Mouse (Mus musculus): ENCODE measurements around the gene Nr2f2.

Gene Nr2f2

DNA sequence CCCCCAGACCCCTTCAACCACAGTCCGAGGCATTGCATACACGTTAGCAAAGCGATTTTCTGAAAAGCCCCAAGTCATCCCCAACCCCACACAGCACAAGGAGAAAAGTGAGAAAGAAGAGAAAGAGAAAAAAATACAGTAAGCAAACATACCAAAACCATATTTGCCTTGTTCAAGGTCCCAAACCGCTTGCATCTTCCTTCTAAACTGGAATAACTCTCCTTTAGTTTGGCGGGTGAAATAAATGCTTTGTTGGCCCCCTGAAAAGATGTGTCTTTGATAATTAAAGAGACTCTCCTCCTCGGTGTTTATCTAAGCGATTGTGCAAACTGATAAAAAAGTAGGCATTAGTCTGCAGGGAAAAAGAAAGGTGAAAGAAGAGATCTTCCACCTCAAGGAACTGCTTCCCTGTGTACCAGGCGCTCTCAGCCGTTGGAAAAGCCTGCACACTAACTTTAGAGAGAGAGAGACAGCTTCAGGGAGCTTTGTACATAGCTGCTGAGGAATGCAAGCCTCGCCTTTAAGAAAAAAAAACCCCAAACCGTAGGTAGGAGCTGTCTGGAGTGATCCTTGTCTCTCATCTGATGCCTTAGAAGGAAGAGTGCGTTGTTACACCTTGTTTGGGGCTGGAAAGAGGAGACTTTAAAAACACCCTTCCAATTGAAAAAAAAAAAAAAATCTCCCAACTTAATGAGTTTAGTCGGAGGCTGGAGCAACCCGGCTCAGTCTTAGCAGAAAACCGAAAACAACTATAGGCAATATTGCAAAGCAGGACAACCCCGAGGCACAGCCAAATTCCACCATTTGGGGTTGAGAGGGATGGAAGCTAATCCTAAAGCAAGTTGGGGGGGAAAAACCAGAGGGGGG, at the start of gene Nr2f2:
Gene Nr2f2, minus strand, starts transcription at position 795 of the 867 bp plus-strand sequence.
- no peak for DNase-seq

DNA sequence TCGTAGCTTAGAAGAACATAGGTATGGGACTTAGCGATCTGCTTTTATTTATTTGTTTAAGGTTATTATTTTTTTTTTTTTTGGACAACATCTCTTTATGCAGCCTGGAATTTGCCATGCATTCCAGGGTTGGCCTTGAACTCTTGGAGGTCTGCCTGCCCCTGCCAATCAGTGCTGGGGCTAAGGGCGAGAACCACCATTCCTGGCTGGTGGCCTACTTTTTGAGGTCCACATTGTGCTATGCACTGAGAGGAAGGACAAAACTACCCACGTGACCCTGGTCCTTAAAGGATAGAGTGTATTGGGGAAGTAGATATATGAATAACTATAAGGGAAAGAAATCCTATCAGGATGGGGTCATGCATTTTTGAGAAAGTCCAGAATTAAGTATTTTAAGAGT, 47.9 kb upstream of the Nr2f2 start:
- DNase-seq: no peak

DNA sequence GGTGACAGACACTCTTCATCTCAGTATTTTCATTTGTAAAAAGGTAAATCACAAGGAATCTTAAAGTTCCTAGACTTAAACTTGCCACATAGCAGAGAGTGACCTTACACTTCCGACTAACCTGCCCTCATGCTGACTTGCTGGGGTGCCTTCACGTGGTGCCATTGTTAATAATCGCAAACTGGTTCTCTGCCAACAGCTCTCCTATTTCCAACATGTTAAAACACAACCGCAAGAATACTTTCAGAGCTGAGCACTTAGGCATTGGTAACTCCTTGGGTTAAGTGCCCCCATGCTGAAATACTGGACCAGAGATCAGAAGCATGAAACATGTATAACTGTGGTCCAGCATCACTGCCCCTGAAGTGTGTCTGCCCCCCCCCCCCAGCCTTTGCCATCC, 47.1 kb upstream of the Nr2f2 start:
- no peak for DNase-seq

DNA sequence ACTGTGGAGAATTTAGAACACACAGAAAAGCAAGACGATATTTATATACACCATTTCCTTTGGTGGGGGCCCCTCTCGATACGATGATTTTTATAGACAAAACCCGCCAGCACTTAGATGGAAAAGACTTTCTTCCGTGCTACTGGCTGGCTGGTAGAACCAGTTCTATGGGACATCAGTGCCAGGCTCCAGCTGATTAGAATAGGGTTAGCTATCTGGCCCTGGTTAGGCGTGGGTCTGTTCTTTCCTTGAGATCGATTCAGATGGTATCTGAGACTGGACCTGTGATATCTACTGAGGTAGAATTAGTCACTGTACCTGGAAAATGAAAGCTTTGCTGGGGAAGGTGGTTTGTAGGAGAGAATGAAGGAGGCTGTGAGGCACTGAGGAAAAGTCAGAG, 46.4 kb upstream of the Nr2f2 start:
- DNase-seq: no peak

- DNase-seq: no peak
Observed at GRCm38 (mm10) chr7:70410350-70410749, 43.8 kb upstream of the Nr2f2 start.

DNA sequence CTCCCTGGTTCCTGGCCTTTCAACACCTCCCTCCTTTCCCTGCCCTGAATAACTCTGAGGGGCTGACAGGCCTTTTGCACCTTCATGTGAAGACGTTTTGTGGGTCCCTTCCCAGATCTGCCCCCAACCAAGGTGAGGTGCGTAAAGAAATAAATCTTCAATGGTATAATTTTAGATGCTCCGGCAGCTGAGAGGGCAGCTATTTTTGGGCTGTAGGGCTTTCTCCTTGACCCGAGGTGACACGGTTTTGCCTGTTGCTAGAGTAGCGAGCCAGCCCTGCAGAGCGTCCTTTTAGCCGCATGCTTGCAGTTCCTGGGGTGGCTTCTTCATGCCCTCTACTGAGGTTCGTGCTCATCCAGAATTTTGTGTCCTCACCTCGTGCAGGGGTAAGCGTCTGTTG, 43.4 kb upstream of the Nr2f2 start:
- no peak for DNase-seq

- DNase-seq: no peak
Observed at GRCm38 (mm10) chr7:70408814-70409213, 42.3 kb upstream of the Nr2f2 start.

- DNase-seq: no peak
Observed at GRCm38 (mm10) chr7:70407123-70407522, 40.6 kb upstream of the Nr2f2 start.

- no peak for DNase-seq
Observed at GRCm38 (mm10) chr7:70406527-70406926, 40.0 kb upstream of the Nr2f2 start.

DNA sequence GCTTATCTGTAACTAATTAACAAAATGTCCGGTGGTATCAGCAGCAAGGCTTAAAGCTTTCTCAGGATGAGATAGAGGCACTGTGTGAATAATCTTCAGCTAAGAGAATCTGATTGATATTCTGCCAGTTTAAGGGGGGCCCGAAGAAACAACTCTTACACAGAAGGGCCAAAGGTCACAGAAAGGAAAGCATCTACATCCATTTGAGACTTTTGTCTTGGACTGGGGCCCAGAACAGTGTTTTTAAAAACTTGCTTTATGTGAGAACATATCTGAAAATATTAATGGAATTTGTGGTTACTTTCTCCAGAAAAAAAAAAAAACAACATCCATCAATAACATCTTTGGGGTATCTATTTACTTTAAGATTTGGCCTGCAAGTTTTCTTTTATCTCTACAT, 38.9 kb upstream of the Nr2f2 start:
- no peak for DNase-seq

- DNase-seq: no peak
Observed at GRCm38 (mm10) chr7:70382828-70383227, 16.3 kb upstream of the Nr2f2 start.

GRCm38 (mm10) chr7:70381409-70382244, 15.1 kb upstream of the Nr2f2 start:
- no peak for DNase-seq

- no peak for DNase-seq
Observed at GRCm38 (mm10) chr7:70380943-70381342, 14.4 kb upstream of the Nr2f2 start.

DNA sequence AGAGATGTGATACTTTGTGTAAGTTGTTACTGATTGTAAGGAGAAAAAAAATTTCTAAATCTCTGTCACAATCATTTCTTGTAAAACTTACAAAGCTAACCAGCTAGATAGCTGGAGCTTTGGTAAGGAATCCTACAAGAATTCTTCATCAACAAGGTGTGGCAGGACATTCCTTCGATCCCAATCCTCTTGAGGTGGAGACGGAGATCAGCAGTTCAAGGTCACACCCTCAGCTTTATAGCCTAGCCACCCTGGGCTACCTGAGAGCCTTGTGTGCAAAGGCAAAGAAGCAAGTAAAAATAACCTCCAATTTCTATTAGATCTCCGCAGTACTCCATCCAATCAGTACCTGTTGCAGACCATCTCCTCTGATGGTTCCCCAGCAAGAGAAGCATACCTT, 13.7 kb upstream of the Nr2f2 start:
- DNase-seq: no peak

DNA sequence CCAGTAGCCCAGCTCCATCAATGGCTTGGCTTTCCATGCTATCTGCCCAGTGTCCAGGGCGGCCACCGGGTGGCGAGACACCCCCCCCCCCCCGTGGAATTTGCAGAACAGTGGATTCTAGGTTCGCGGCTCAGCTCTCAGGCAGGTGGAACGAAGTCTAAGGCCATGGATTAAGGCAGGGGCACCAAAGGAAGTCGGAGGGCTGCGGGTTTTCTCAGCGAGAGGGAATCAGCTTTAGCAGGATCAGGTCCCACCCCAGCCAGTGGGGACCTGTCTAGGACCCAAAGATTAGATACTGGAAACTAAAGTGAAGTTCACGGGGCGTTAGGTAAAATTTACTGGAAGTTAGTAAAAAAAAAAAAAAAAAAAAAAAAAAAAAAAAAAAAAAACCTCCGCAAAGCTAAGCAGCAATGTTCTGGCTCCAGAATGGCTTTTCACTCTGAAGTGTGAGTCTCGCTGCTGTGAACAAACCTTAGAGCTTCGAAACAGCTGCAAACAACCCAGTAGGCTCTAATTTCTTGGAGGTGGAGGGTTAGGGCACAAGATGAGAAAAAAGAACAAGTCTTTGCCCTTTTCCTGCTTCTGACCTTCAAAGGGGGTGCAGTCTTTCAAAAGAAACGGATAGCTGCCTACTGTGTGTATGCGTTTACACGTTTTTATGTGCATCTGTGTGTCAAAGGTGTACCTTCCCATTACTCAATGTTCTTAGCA, 4.2 kb upstream of the Nr2f2 start:
- no peak for DNase-seq

DNA sequence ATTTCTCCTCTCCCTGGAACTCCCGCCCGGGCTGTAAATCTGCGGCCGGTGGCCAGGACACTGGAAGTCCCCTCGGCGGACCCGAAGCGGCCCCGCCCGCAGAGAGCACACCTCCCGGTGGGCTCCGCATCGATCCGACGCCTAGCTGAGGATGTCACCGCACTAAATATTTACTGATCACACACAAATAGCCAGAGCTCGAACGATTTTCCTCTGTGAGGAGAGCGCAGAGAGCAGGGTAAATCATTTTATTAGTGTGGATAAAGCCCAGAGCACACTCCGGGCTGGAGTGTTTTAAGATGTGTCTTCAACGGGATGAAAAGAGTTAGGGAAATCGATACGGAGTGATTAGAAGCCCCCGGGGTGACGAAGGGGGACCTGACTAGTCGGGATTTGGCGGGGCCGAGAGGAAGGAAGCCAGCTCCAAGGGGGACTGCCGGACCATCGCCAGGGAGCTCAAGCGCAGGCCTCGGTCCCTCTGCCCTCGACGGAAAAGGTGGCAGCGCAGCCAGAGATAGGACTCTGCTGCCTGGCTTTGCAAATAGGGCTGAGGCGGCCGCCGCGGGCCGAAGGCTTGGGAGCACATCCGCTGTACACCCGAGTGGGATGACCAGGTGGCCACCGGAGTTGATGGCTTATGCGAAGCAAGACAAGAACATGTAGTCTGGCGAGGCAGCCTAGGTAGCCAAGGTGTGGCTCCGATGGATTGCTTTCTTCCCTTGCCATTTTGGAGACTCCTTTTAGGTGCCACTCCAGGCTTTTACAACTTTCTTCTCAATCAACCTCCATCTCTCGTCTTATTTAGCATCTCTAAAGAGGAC, 3.4 kb upstream of the Nr2f2 start:
- no peak for DNase-seq

DNA sequence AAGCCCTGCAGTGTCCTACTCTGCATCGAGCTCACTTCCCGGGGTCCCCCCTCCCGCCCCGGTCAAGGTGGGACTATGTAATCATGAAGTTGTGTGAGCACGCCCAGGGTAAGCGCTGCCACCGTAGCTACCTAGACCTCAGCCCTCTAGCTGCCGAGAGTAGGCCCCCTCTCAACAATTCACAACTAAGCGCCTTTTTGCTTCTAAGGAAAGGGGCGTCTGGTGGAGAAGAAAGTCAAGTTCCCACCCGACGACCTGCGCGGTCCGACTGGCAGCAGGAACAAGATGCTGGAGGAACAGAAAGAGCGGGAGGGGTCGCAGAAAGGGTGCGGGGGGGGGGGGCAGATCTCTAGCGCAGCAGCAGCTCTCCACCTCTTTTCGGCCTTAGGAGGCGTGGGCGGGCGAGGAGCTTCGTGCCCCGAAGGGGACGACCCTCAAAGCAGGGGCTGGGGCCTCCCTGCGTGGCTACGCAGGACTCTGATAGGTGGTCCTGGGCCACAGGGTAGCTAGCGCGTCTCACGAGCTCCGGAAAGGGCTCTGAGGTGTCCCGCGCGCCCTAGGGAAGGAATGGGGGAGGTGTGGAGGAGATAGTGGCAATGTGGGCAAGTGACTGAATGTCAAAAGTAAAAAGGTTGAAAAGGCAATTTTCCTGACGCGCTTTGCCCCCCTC, 2.7 kb upstream of the Nr2f2 start:
- DNase-seq: no peak

DNA sequence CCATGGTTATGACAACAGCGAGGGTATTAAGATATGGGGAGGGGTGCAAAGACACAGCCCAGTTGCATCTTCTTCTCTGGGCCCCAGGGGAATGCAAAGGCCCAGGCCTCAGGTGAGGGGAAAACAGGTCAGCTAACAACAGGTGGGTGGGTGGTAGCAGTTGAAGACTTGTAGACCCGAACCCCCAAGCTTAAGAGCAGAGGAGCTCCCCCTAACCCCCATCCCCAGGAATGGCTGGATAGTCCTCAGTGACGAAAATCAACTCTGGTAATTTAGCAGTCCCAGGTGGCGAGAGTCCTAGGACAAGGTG, 2.2 kb upstream of the Nr2f2 start:
- no peak for DNase-seq

- DNase-seq: no peak
Observed at GRCm38 (mm10) chr7:70368268-70368655, 1.7 kb upstream of the Nr2f2 start.

- DNase-seq: no peak
Observed at GRCm38 (mm10) chr7:70367591-70368267, 1.2 kb upstream of the Nr2f2 start.

DNA sequence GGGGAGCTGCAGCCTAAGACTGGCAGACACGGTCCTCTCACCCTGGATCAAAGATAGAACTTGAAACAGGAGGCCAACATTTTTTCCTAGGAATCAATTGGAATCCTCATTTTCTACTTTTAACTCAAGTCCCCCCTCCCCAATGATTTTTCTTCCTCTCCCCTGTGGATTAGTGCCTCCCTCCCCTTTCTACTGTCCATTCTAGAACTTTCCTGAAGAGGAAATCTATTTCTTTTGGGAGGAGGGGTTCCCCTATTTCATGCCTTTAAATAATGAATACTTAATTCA, 217 bp upstream of the Nr2f2 start:
- DNase-seq: no peak

DNA sequence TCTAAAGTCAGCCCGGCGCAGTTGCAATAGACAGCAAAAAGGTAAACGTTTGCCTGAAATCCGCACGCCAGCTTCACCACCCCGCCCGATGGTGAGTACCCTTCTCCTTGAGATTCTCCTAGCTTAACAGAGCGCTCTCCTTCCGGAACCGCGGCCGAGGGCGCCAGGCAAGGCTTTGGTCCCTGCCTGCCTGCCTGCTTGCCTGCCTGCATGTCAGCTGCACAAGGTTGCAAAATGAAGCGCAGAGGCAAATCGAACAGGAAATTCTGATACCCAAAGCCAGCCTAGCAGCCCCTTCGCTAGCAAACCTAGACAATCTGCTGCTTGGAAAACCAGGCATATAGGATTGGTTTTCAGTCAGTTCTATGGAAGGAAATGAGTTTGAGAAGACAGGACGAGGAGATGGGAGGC, 1.1 kb downstream of the Nr2f2 start:
- DNase-seq: no peak

All from cerebellum, adult 18-20 months (tissue).